Mouse (Mus musculus): ENCODE data around the gene Timeless. TPM values are rescaled to one million over a fixed set of nuclear protein-coding genes. Genes with fewer than 3 reads are reported as not detected.
"Not testable (repeated sequence)": the region's sequence is repeated elsewhere in the genome, so short reads cannot be mapped to it uniquely, and the experiment has no call there.

Gene Timeless
- polyA plus RNA-seq, 1 experiment from 2014 or later = 37.6 TPM

GRCm38 (mm10) chr10:128258953-128259352 is 27.1 kb downstream of the Timeless start:
- H3K4me3 ChIP-seq = no peak overlapping the region
- no peaks in the 10 kb centered on the region for H3K27me3 ChIP-seq (replicated peaks)
- 67% methylated on average over 4 of the region's 4 CpGs for WGBS
- no peak overlapping the region for H3K9ac ChIP-seq
- ATAC-seq (ENCODE audit: insufficient number of reproducible peaks, low FRiP score) = no peak
- no peaks in the 10 kb centered on the region for H3K36me3 ChIP-seq
- no peak overlapping the region for H3K27ac ChIP-seq (ENCODE audit: poor library complexity, severe bottlenecking)
- H3K4me2 ChIP-seq = no peak overlapping the region
- no peaks in the 10 kb centered on the region for H3K4me1 ChIP-seq (replicated peaks)
- H3K9me3 ChIP-seq (replicated peaks) = no peaks in the 10 kb centered on the region

GRCm38 (mm10) chr10:128259946-128260345 is 28.1 kb downstream of the Timeless start:
- Histone ChIP-seq H3K4me2 (no peak overlapping the region), H3K4me1 (replicated peaks) (no peaks in the 10 kb centered on the region), H3K27ac (ENCODE audit: poor library complexity, severe bottlenecking) (no peak overlapping the region), H3K9ac (no peak overlapping the region), H3K27me3 (replicated peaks) (no peaks in the 10 kb centered on the region), H3K36me3 (no peaks in the 10 kb centered on the region), H3K4me3 (no peak overlapping the region), H3K9me3 (replicated peaks) (no peaks in the 10 kb centered on the region)
- 83% methylated on average over 5 of the region's 5 CpGs for WGBS
- no peak for ATAC-seq (ENCODE audit: insufficient number of reproducible peaks, low FRiP score)

- WGBS = 79% methylated on average over 7 of the region's 7 CpGs
Observed at GRCm38 (mm10) chr10:128260376-128260775, 28.5 kb downstream of the Timeless start.

GRCm38 (mm10) chr10:128262300-128262699 is 30.4 kb downstream of the Timeless start:
- Histone ChIP-seq H3K4me2 (peak overlapping the region; percentile 42), H3K4me1 (replicated peaks) (no peaks in the 10 kb centered on the region), H3K4me3 (peak overlapping the region; percentile 17), H3K9me3 (replicated peaks) (no peaks in the 10 kb centered on the region), H3K27ac (ENCODE audit: poor library complexity, severe bottlenecking) (no peak overlapping the region), H3K27me3 (replicated peaks) (no peaks in the 10 kb centered on the region), H3K9ac (no peak overlapping the region), H3K36me3 (no peaks in the 10 kb centered on the region)
- WGBS = 60% methylated on average over 22 of the region's 22 CpGs
- no peak for ATAC-seq (ENCODE audit: insufficient number of reproducible peaks, low FRiP score)

More at GRCm38 (mm10) chr10:128260376-128260775, 28.5 kb downstream of the Timeless start:
- not testable (repeated sequence) for H3K9ac ChIP-seq; H3K9me3 ChIP-seq (replicated peaks); H3K27ac ChIP-seq (ENCODE audit: poor library complexity, severe bottlenecking); ATAC-seq (ENCODE audit: insufficient number of reproducible peaks, low FRiP score); H3K4me1 ChIP-seq (replicated peaks); H3K4me2 ChIP-seq; H3K27me3 ChIP-seq (replicated peaks); H3K4me3 ChIP-seq; H3K36me3 ChIP-seq

GRCm38 (mm10) chr10:128263393-128264310 is 31.8 kb downstream of the Timeless start:
- ATAC-seq (ENCODE audit: insufficient number of reproducible peaks, low FRiP score) = no peak
- WGBS = 75% methylated on average over 6 of the region's 6 CpGs
- H3K4me2 ChIP-seq = no peak overlapping the region
- no peaks in the 10 kb centered on the region for H3K27me3 ChIP-seq (replicated peaks)
- no peak overlapping the region for H3K4me3 ChIP-seq
- no peaks in the 10 kb centered on the region for H3K4me1 ChIP-seq (replicated peaks)
- no peak overlapping the region for H3K9ac ChIP-seq
- H3K9me3 ChIP-seq (replicated peaks) = no peaks in the 10 kb centered on the region
- H3K27ac ChIP-seq (ENCODE audit: poor library complexity, severe bottlenecking) = no peak overlapping the region
- H3K36me3 ChIP-seq = no peaks in the 10 kb centered on the region

GRCm38 (mm10) chr10:128268371-128268770 is 36.5 kb downstream of the Timeless start, which contains the start of gene Apof:
Gene Apof (plus strand): TSS chr10:128268671.
- no peaks in the 10 kb centered on the region for H3K36me3 ChIP-seq
- no peaks in the 10 kb centered on the region; the same call in 1 of the 2 replicates for H3K4me1 ChIP-seq (replicated peaks)
- H3K4me3 ChIP-seq = no peak within 1 kb of the TSS
- no peak within 1 kb of the TSS for H3K9ac ChIP-seq
- no peak for ATAC-seq (ENCODE audit: insufficient number of reproducible peaks, low FRiP score)
- no peak within 1 kb of the TSS for H3K27ac ChIP-seq (ENCODE audit: poor library complexity, severe bottlenecking)
- 72% methylated on average over 6 of the region's 6 CpGs for WGBS
- H3K4me2 ChIP-seq = no peak within 1 kb of the TSS
- H3K9me3 ChIP-seq (replicated peaks) = no peaks in the 10 kb centered on the region
- H3K27me3 ChIP-seq (replicated peaks) = no peaks in the 10 kb centered on the region

GRCm38 (mm10) chr10:128269206-128269910 is 37.5 kb downstream of the Timeless start:
- no peak for ATAC-seq (ENCODE audit: insufficient number of reproducible peaks, low FRiP score)
- H3K9ac ChIP-seq = no peak overlapping the region
- no peaks in the 10 kb centered on the region; the same call in 1 of the 2 replicates for H3K4me1 ChIP-seq (replicated peaks)
- 87% methylated on average over 16 of the region's 16 CpGs for WGBS
- no peaks in the 10 kb centered on the region for H3K36me3 ChIP-seq
- no peaks in the 10 kb centered on the region for H3K27me3 ChIP-seq (replicated peaks)
- H3K27ac ChIP-seq (ENCODE audit: poor library complexity, severe bottlenecking) = no peak overlapping the region
- peak overlapping the region; percentile 81; the same call in 1 of the 2 replicates for H3K4me2 ChIP-seq
- H3K4me3 ChIP-seq = no peak overlapping the region
- H3K9me3 ChIP-seq (replicated peaks) = no peaks in the 10 kb centered on the region

- Histone ChIP-seq H3K9ac (peak within 1 kb of the TSS; percentile 84), H3K27ac (ENCODE audit: poor library complexity, severe bottlenecking) (peak within 1 kb of the TSS; percentile 61), H3K27me3 (replicated peaks) (no peaks in the 10 kb centered on the region), H3K4me3 (peak within 1 kb of the TSS; percentile 73), H3K4me1 (replicated peaks) (no peaks in the 10 kb centered on the region; the same call in 1 of the 2 replicates), H3K4me2 (peak within 1 kb of the TSS; percentile 81), H3K36me3 (no peaks in the 10 kb centered on the region), H3K9me3 (replicated peaks) (no peaks in the 10 kb centered on the region)
- ATAC-seq (ENCODE audit: insufficient number of reproducible peaks, low FRiP score) = peak; percentile 99
- under 1% methylated on average over 43 of the region's 43 CpGs for WGBS
Observed at GRCm38 (mm10) chr10:128270287-128270841, 38.5 kb downstream of the Timeless start, which contains the start of gene Stat2. Gene Stat2 (plus strand): TSS chr10:128270559.

- H3K9ac ChIP-seq = peak overlapping the region; percentile 84
- H3K4me2 ChIP-seq = peak overlapping the region; percentile 81
- H3K27ac ChIP-seq (ENCODE audit: poor library complexity, severe bottlenecking) = peak overlapping the region; percentile 61
- no peaks in the 10 kb centered on the region for H3K36me3 ChIP-seq
- no peak for ATAC-seq (ENCODE audit: insufficient number of reproducible peaks, low FRiP score)
- WGBS = 38% methylated on average over 7 of the region's 7 CpGs
- no peaks in the 10 kb centered on the region for H3K27me3 ChIP-seq (replicated peaks)
- H3K4me1 ChIP-seq (replicated peaks) = no peaks in the 10 kb centered on the region; the same call in 1 of the 2 replicates
- H3K9me3 ChIP-seq (replicated peaks) = no peaks in the 10 kb centered on the region
- peak overlapping the region; percentile 73 for H3K4me3 ChIP-seq
Observed at GRCm38 (mm10) chr10:128270866-128271265, 39.0 kb downstream of the Timeless start.

- 61% methylated on average over 2 of the region's 2 CpGs for WGBS
- peaks cover 7% of the 10 kb centered on the region; the same call in 1 of the 2 replicates for H3K36me3 ChIP-seq
- no peak for ATAC-seq (ENCODE audit: insufficient number of reproducible peaks, low FRiP score)
- no peak overlapping the region for H3K4me3 ChIP-seq
- no peaks in the 10 kb centered on the region for H3K9me3 ChIP-seq (replicated peaks)
- no peaks in the 10 kb centered on the region; the same call in 1 of the 2 replicates for H3K4me1 ChIP-seq (replicated peaks)
- no peaks in the 10 kb centered on the region for H3K27me3 ChIP-seq (replicated peaks)
- H3K4me2 ChIP-seq = no peak overlapping the region
- H3K9ac ChIP-seq = no peak overlapping the region
- H3K27ac ChIP-seq (ENCODE audit: poor library complexity, severe bottlenecking) = no peak overlapping the region
Observed at GRCm38 (mm10) chr10:128271883-128272282, 40.0 kb downstream of the Timeless start.
